ENCODE assay signal across 13 mouse cellular contexts in genomic region chr11:116332983-116333270, GRCm38 (mm10). TPM values are rescaled to one million over a fixed set of nuclear protein-coding genes. Genes with fewer than 3 reads are reported as not detected.
DNase-seq lines count a peak whose midpoint lies in the region; ATAC-seq and TF ChIP-seq lines count a peak whose summit lies in the region.
"Had no signal": no experiment of that assay in that cellular context is flagged by ENCODE, and none has a peak within 500 bp of the region (broad histone marks: within the 10 kb centered on the region; RNA-seq: fewer than 3 reads in every experiment).

No protein-coding gene starts in this region.

- intact Hi-C loops in heart, postnatal 14 days (cut with DNase I), result no loop called here

- peaks cover 70% of the 10 kb centered on the region for H3K4me1 ChIP-seq in heart, embryonic 10.5 days
- H3K4me1 ChIP-seq in testis, adult 2 months (ENCODE audit: control insufficient read depth, insufficient read depth, low read length), result peaks cover 17% of the 10 kb centered on the region
- peaks cover 38% of the 10 kb centered on the region for H3K4me1 ChIP-seq in liver, embryonic 15.5 days (replicated peaks)
- peaks cover 38% of the 10 kb centered on the region for H3K4me1 ChIP-seq in stomach, embryonic 15.5 days

- no peak for ATAC-seq in liver, embryonic 15.5 days (ENCODE audit: insufficient read depth)
- ATAC-seq in stomach, embryonic 15.5 days (ENCODE audit: insufficient read depth, low FRiP score, low read depth), result no peak
- no peak for ATAC-seq in inflammation-experienced regulatory T-cells, adult 6 months

- peak overlapping the region; percentile 93 for H3K4me2 ChIP-seq in liver, embryonic 15.5 days
- H3K4me2 ChIP-seq in stomach, embryonic 15.5 days, result no peak overlapping the region
- H3K4me2 ChIP-seq: heart, embryonic 13.5 days had no signal

- H3K9ac ChIP-seq in liver, embryonic 15.5 days, result no peak overlapping the region
- H3K9ac ChIP-seq in stomach, embryonic 15.5 days, result no peak overlapping the region

- no peak for TF ChIP-seq POLR2A in testis, adult 2 months (IDR thresholded peaks at IDR 0.05; ENCODE audit: control insufficient read depth, low read depth, low read length)

- no peaks in the 10 kb centered on the region for H3K36me3 ChIP-seq in heart, embryonic 10.5 days
- H3K36me3 ChIP-seq in testis, adult 2 months (ENCODE audit: control insufficient read depth, insufficient read depth, low read length), result no peaks in the 10 kb centered on the region
- H3K36me3 ChIP-seq in liver, embryonic 15.5 days (replicated peaks), result no peaks in the 10 kb centered on the region
- H3K36me3 ChIP-seq in stomach, embryonic 15.5 days, result no peaks in the 10 kb centered on the region
- H3K36me3 ChIP-seq: G1E; heart, embryonic 13.5 days had no signal

- H3K27ac ChIP-seq in heart, embryonic 10.5 days, result peak overlapping the region; percentile 79; the same call in 1 of the 2 replicates
- H3K27ac ChIP-seq in testis, adult 2 months (ENCODE audit: control insufficient read depth, insufficient read depth, low read depth, low read length), result no peak overlapping the region
- peak overlapping the region; percentile 41; the same call in 1 of the 2 replicates for H3K27ac ChIP-seq in liver, embryonic 15.5 days (replicated peaks)
- peak overlapping the region; percentile 33; the same call in 1 of the 2 replicates for H3K27ac ChIP-seq in stomach, embryonic 15.5 days
- H3K27ac ChIP-seq: heart, embryonic 13.5 days had no signal

- 0 out of 2 replicates have a peak overlapping the region, but pooled peaks have one; percentile 12 for H3K4me3 ChIP-seq in heart, embryonic 10.5 days
- peak overlapping the region; percentile 88 for H3K4me3 ChIP-seq in testis, adult 2 months (ENCODE audit: control insufficient read depth, low read depth, low read length)
- no peak overlapping the region for H3K4me3 ChIP-seq in liver, embryonic 15.5 days (replicated peaks)
- no peak overlapping the region for H3K4me3 ChIP-seq in stomach, embryonic 15.5 days (replicated peaks)
- H3K4me3 ChIP-seq: heart, embryonic 13.5 days had no signal

- TF ChIP-seq CTCF in testis, adult 2 months (IDR thresholded peaks at IDR 0.05; ENCODE audit: control insufficient read depth, insufficient read depth, insufficient replicate concordance, low read depth, low read length), result no peak

- WGBS in heart, embryonic 10.5 days, result 80% methylated on average over 3 of the region's 3 CpGs
- WGBS in liver, embryonic 15.5 days (ENCODE audit: insufficient replicate concordance), result 47% methylated on average over 3 of the region's 3 CpGs
- 69% methylated on average over 3 of the region's 3 CpGs for whole genome bisulfite sequencing in stomach, embryonic 15.5 days

- H3K27me3 ChIP-seq in heart, embryonic 10.5 days (ENCODE audit: insufficient read depth, poor library complexity, severe bottlenecking), result peaks cover 71% of the 10 kb centered on the region
- H3K27me3 ChIP-seq in testis, adult 2 months (ENCODE audit: control insufficient read depth, insufficient read depth, low read length), result no peaks in the 10 kb centered on the region
- peaks cover 67% of the 10 kb centered on the region for H3K27me3 ChIP-seq in liver, embryonic 15.5 days
- H3K27me3 ChIP-seq in stomach, embryonic 15.5 days (replicated peaks), result peaks cover 22% of the 10 kb centered on the region

- no peak for DNase-seq in heart, embryonic 10.5 days (ENCODE audit: low spot score)
- no peak for DNase-seq in heart, postnatal 14 days
- DNase-seq in testis, postnatal 14 days (ENCODE audit: low spot score), result no peak
- no peak for DNase-seq in lung, postnatal 25 days (ENCODE audit: low spot score)
- DNase-seq: spleen, adult 18-20 months; thymus, postnatal 14 days had no signal

- H3K9me3 ChIP-seq in heart, embryonic 10.5 days, result no peaks in the 10 kb centered on the region
- H3K9me3 ChIP-seq in liver, embryonic 15.5 days (replicated peaks), result no peaks in the 10 kb centered on the region
- H3K9me3 ChIP-seq in stomach, embryonic 15.5 days, result no peaks in the 10 kb centered on the region
- H3K9me3 ChIP-seq: G1E; heart, embryonic 13.5 days had no signal

RNA-seq across cellular contexts. Expression of gene Foxj1, which starts 2.3 kb away (rescaled TPM):
- 0.31 and 0.74 TPM in 2 replicates for polyA plus RNA-seq in heart, embryonic 10.5 days (2016; fragmentation: Nextera tagmentation; extraction: Ambion mirVana)
- total RNA-seq in heart, postnatal 14 days (2021), result 1 to 10 TPM in 1 of 2 experiments, under 1 TPM in 1; 0.07 to 1.5 TPM
- polyA plus RNA-seq in testis, adult 2 months (2012; rRNA removed), result 75.5 and 97.6 TPM in 2 replicates
- 0.78 and 1.1 TPM in 2 replicates for polyA plus RNA-seq in liver, embryonic 15.5 days (2015; fragmentation: Nextera tagmentation; extraction: Ambion mirVana)
- 0.97 and 1.1 TPM in 2 replicates for polyA plus RNA-seq in stomach, embryonic 15.5 days (2015; fragmentation: Nextera tagmentation; extraction: Ambion mirVana)
- not detected for polyA plus RNA-seq in inflammation-experienced regulatory T-cells, adult 6 months (2017; shearing (Covaris generic))

RNA-seq across cellular contexts. Expression of gene Exoc7, which starts 25.9 kb away (rescaled TPM):
- polyA plus RNA-seq in heart, embryonic 10.5 days (2016; fragmentation: Nextera tagmentation; extraction: Ambion mirVana), result 48.7 and 56.4 TPM in 2 replicates
- 10 to 100 TPM; 44.3 to 52.3 TPM for total RNA-seq in heart, postnatal 14 days (2021)
- polyA plus RNA-seq in testis, adult 2 months (2012; rRNA removed), result 40.3 and 45.3 TPM in 2 replicates
- polyA plus RNA-seq in liver, embryonic 15.5 days (2015; fragmentation: Nextera tagmentation; extraction: Ambion mirVana), result 19.1 and 20.1 TPM in 2 replicates
- 52.3 and 52.9 TPM in 2 replicates for polyA plus RNA-seq in stomach, embryonic 15.5 days (2015; fragmentation: Nextera tagmentation; extraction: Ambion mirVana)
- 10 to 100 TPM; 70.3 to 96.0 (median 70.6) TPM for polyA plus RNA-seq in inflammation-experienced regulatory T-cells, adult 6 months (2017; shearing (Covaris generic))

RNA-seq across cellular contexts. Expression of gene Galr2, which starts 52.2 kb away (rescaled TPM):
- polyA plus RNA-seq in heart, embryonic 10.5 days (2016; fragmentation: Nextera tagmentation; extraction: Ambion mirVana), result 0.07 and 0.21 TPM in 2 replicates
- not detected for total RNA-seq in heart, postnatal 14 days (2021)
- 0.59 and 0.78 TPM in 2 replicates for polyA plus RNA-seq in testis, adult 2 months (2012; rRNA removed)
- not detected in 2 replicates for polyA plus RNA-seq in liver, embryonic 15.5 days (2015; fragmentation: Nextera tagmentation; extraction: Ambion mirVana)
- polyA plus RNA-seq in stomach, embryonic 15.5 days (2015; fragmentation: Nextera tagmentation; extraction: Ambion mirVana), result 0.15 and 0.35 TPM in 2 replicates
- polyA plus RNA-seq in inflammation-experienced regulatory T-cells, adult 6 months (2017; shearing (Covaris generic)), result not detected
- total RNA-seq: megakaryocyte-erythroid progenitor cell, adult 5-6 weeks had no signal
- polyA plus RNA-seq: G1E; heart, embryonic 13.5 days had no signal

RNA-seq across cellular contexts. Expression of gene Srp68, which starts 58.9 kb away (rescaled TPM):
- polyA plus RNA-seq in heart, embryonic 10.5 days (2016; fragmentation: Nextera tagmentation; extraction: Ambion mirVana), result 90.7 and 101 TPM in 2 replicates
- total RNA-seq in heart, postnatal 14 days (2021), result 10 to 100 TPM; 54.4 to 55.6 TPM
- polyA plus RNA-seq in testis, adult 2 months (2012; rRNA removed), result 49.3 and 49.9 TPM in 2 replicates
- polyA plus RNA-seq in liver, embryonic 15.5 days (2015; fragmentation: Nextera tagmentation; extraction: Ambion mirVana), result 37.2 and 40.2 TPM in 2 replicates
- polyA plus RNA-seq in stomach, embryonic 15.5 days (2015; fragmentation: Nextera tagmentation; extraction: Ambion mirVana), result 89.5 and 101 TPM in 2 replicates
- polyA plus RNA-seq in inflammation-experienced regulatory T-cells, adult 6 months (2017; shearing (Covaris generic)), result 10 to 100 TPM; 40.4 to 44.2 (median 42.3) TPM

Comparison
In these comparisons a context has a peak if more than half of its experiments do, and no peak if none do; other contexts are left out.
1. H3K4me3 ChIP-seq: peak in heart, embryonic 10.5 days (single experiment) and testis, adult 2 months (single experiment); none in liver, embryonic 15.5 days (single experiment) and stomach, embryonic 15.5 days (single experiment).
2. RNA of gene Foxj1, which starts 2.3 kb away (polyA plus RNA-seq): 75.5 to 97.6 TPM in testis, adult 2 months; 0.97 to 1.1 TPM in stomach, embryonic 15.5 days, 0.78 to 1.1 TPM in liver, embryonic 15.5 days, 0.31 to 0.74 TPM in heart, embryonic 10.5 days and not detected in inflammation-experienced regulatory T-cells, adult 6 months; every median in the first group is over 10 times any median in the second.